Mouse (Mus musculus): Measurements from ENCODE around the gene Slk. TPM values are rescaled to one million over a fixed set of nuclear protein-coding genes. Genes with fewer than 3 reads are reported as not detected.
A peak's percentile ranks its signal among the peaks of the same experiment; 100 is the strongest.

Slk gene
- polyA plus RNA-seq, 1 experiment: 11.5 TPM

- DNase-seq (ENCODE audit: low read depth): no peak
Observed at GRCm38 (mm10) chr19:47651160-47651480, 71.6 kb downstream of the Slk start.

DNA sequence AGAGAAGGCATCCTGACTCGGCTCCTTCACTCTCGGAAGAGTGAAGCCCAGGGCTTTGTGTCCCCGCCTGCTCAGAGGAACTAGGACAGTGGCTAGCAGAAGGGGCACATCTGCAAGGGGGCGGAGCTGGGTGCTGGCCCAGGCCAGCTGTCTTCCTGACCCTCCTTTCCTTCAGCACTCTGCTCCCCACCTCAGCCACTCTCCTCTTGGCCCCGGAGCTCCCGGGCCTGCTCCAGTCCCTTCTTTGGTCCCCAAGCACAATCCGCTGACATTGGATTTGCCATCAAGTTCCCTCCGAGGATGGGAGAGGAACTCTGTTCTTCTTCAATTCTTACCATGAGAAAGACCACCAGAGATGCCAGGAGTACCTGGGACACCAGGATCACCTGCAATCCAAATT lies 72.8 kb downstream of the Slk start:
- no peak for DNase-seq (ENCODE audit: low read depth)

DNA sequence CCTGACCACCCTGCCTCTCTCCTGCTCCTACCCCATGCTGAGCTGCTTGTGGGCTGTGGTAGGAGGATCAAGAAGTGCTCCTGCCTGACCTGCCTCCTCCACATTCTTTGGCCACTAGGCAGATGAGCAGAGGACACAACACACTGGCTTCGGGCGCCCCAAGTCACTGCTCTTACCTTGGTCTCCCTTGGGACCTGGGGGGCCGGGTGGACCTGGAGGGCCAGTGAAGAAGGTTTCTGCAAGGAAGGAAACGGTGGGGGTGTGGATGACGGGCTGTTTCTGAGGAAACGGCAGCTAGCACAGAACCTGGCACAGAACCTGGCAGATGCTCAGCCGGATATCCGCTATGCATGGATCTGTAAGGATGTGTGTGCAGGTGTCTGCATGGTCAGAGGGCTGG lies 73.7 kb downstream of the Slk start:
- no peak for DNase-seq (ENCODE audit: low read depth)

DNA sequence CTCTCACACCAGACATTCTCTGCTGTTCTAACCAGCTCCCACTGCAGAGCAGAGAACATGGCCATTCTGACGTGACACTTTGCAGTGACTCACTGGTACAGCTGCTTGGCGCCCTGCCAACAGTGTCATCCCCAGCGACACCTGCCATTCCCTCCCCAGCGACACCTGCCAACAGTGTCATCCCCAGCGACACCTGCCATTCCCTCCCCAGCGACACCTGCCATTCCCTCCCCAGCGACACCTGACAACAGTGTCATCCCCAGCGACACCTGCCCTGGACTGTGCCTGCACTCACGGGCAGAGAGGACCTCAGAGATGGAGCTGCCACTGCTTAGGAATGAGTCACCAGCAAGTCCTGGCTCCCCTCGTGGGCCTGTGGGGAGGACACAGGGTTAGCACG lies 75.4 kb downstream of the Slk start:
- no peak for DNase-seq (ENCODE audit: low read depth)

GRCm38 (mm10) chr19:47658914-47659535 lies 79.5 kb downstream of the Slk start:
- DNase-seq (ENCODE audit: low read depth): no peak

DNA sequence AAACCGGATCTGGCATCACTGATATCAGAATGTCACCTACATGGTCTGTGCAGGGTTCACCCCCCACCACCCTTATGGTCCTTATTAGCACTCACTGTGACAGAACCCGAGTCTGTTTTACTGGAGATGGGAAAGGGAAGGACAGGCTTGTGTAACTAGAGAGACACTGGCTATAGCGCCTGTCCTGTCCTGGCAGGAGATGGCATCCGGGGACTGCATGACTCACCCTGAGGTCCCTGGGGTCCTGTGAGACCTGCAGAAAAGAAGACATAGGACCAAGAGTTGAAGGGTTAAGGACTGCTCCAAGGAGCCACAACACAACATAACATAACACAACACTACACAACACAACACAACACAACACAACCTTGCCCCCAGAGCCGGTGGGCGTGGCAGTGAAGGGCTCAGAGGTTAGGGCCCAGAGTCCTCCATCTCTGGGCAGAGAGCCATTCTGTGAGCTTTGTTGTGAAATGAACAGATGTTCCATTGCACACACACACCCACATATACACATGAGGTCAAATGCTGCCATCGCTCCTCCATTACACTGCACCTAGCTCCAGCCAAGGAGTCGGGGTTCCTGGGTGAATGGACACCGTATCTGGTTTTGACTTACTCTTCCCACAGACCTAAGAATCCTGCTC lies 80.4 kb downstream of the Slk start:
- DNase-seq (ENCODE audit: low read depth): no peak

DNA sequence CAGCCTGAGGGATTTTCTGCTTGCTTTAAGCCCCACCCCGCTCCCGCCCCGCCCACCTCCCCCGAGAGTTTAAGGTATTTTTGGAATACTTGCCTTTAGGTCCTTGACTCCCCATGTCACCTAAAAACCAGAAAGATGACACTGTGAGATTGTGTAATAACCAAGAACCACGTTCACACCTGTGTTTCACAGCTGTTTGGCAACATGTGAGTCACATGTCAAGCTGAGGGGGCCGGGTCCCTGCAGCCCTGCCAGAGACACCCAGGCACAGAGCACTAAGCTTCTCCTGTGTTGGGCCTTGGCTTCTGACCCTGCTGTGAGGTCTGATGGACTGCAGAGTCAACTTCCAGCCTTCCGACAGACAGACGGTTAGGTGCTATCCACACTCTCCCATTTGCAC lies 88.1 kb downstream of the Slk start:
- peak; percentile 66 for DNase-seq (ENCODE audit: low read depth)

DNA sequence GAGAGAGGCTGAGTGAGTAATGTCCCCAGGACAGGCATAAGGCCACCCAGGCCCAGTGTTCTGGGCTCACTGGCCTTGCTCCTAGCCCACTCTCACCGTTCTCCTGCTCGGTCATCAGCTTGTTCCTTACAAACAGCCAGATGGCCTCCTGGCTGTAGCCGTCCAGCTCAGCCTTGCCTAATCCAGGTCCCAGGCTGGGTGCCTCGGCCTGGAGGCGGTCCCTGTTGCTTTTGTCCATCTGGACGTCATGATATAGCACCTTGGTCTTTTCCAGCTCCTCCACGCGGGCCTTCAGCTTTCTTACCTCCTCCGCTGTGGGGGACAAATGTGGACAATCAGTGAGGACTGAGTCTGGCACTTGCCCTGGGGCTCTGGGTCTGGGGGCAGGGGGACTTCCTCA lies 88.9 kb downstream of the Slk start:
- no peak for DNase-seq (ENCODE audit: low read depth)

DNA sequence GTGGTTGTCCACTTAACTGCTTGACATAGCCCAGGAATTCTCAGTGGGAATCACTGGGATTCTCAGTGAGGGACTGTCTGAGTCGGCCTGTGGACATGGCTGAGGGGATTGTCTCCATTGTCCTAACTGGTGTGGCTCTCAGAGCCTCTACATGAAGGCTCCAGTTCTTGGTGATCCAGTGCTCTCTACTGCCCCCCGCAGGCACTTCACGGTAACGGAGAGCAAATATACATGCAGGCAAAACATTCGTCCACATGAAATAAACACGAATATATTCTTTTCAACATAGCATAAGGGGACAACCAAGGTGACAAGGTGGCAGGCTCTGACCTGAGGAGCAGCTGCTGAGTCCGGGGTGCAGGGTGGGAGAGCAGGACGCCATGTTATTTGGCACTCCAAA lies 94.9 kb downstream of the Slk start:
- DNase-seq (ENCODE audit: low read depth): no peak

- DNase-seq (ENCODE audit: low read depth): no peak
Observed at GRCm38 (mm10) chr19:47678675-47679074, 99.2 kb downstream of the Slk start.

- DNase-seq (ENCODE audit: low read depth): no peak
Observed at GRCm38 (mm10) chr19:47689592-47689991, 110.1 kb downstream of the Slk start.

DNA sequence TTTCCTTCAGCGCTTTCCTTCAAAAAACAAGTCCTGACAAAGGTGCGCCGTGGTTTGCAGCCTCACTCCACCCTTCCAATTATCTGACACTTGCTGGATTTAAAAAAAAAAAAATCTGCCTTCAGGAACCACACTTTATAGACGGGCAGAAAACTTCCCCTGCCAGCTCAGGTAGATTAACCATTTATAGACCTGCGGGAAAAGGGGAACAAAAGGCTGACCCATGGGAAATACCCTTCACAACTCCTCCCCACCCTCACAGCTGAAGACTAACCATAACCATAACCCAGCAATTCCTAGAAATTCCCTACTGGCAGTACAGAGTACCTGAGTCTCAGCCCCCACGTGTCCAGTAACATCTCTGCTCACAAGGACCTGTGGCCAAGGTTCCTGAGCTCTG lies 112.5 kb downstream of the Slk start, which contains the start of gene Col17a1:
Gene Col17a1, minus strand, starts transcription at position 101 of the 400 bp plus-strand sequence.
- no peak for DNase-seq (ENCODE audit: low read depth)

Other genes starting within 250 kb of the Slk start
- gene Sh3pxd2a, start 115.3 kb upstream of the Slk start, polyA plus RNA-seq (2012; rRNA removed): 45.5 and 48.1 TPM in 2 replicates
- 12.7 and 14.7 TPM in 2 replicates for gene Stn1, start 42.2 kb upstream of the Slk start, polyA plus RNA-seq (2012; rRNA removed)
- 7.9 and 8.3 TPM in 2 replicates for gene Col17a1, start 112.4 kb downstream of the Slk start, polyA plus RNA-seq (2012; rRNA removed)
- gene Sfr1, start 152.0 kb downstream of the Slk start, polyA plus RNA-seq (2012; rRNA removed): 55.3 and 66.8 TPM in 2 replicates

Measured in gonadal fat pad, adult 2 months (tissue).